Mouse (Mus musculus) kidney, postnatal 10 days (tissue): Measurements from ENCODE around the gene Pou1f1.

Experiments used
- DNase-seq: peaks from one replicate; pipeline ENCODE4 v3.0.0; 2021; ENCODE audit warnings: mixed read lengths

Pou1f1 gene

GRCm38 (mm10) chr16:65520211-65520610, at the start of gene Pou1f1:
Pou1f1 (plus strand) TSS chr16:65520511.
- no peak for DNase-seq

GRCm38 (mm10) chr16:65470650-65471049, 49.7 kb upstream of the Pou1f1 start:
- DNase-seq: no peak

GRCm38 (mm10) chr16:65472472-65473001, 47.8 kb upstream of the Pou1f1 start:
- peak; percentile 47 for DNase-seq

- no peak for DNase-seq
Measured at GRCm38 (mm10) chr16:65485726-65486125, 34.6 kb upstream of the Pou1f1 start.

GRCm38 (mm10) chr16:65496030-65496429, 24.3 kb upstream of the Pou1f1 start:
- DNase-seq: no peak

GRCm38 (mm10) chr16:65497049-65497448, 23.3 kb upstream of the Pou1f1 start:
- DNase-seq: peak; percentile 51

GRCm38 (mm10) chr16:65514223-65514622, 6.1 kb upstream of the Pou1f1 start:
- DNase-seq: no peak

GRCm38 (mm10) chr16:65526004-65526403, 5.7 kb downstream of the Pou1f1 start:
- no peak for DNase-seq

GRCm38 (mm10) chr16:65526695-65527094, 6.4 kb downstream of the Pou1f1 start:
- no peak for DNase-seq

- no peak for DNase-seq
Measured at GRCm38 (mm10) chr16:65529589-65529988, 9.3 kb downstream of the Pou1f1 start.

GRCm38 (mm10) chr16:65531663-65532062, 11.4 kb downstream of the Pou1f1 start:
- DNase-seq: no peak

GRCm38 (mm10) chr16:65533315-65533999, 13.1 kb downstream of the Pou1f1 start:
- DNase-seq: peak; percentile 62

GRCm38 (mm10) chr16:65543676-65544293, 23.5 kb downstream of the Pou1f1 start:
- DNase-seq: no peak

- no peak for DNase-seq
Measured at GRCm38 (mm10) chr16:65548960-65549359, 28.6 kb downstream of the Pou1f1 start.

GRCm38 (mm10) chr16:65550814-65551213, 30.5 kb downstream of the Pou1f1 start:
- DNase-seq: no peak

- peak; percentile 26 for DNase-seq
Measured at GRCm38 (mm10) chr16:65554267-65554666, 34.0 kb downstream of the Pou1f1 start.

GRCm38 (mm10) chr16:65557369-65557768, 37.1 kb downstream of the Pou1f1 start:
- DNase-seq: no peak

GRCm38 (mm10) chr16:65559591-65559990, 39.3 kb downstream of the Pou1f1 start:
- peak; percentile 20 for DNase-seq

GRCm38 (mm10) chr16:65560996-65561962, 41.0 kb downstream of the Pou1f1 start:
- peak; percentile 25 for DNase-seq

GRCm38 (mm10) chr16:65561963-65562863, 41.9 kb downstream of the Pou1f1 start, which contains the start of gene Chmp2b:
Chmp2b (minus strand) TSS chr16:65562726.
- peak; percentile 92 for DNase-seq

GRCm38 (mm10) chr16:65562864-65563206, 42.5 kb downstream of the Pou1f1 start:
- no peak for DNase-seq

GRCm38 (mm10) chr16:65564306-65564705, 44.0 kb downstream of the Pou1f1 start:
- no peak for DNase-seq
